Mouse (Mus musculus): Measurements from ENCODE around the gene Eif2s1.

DNA sequence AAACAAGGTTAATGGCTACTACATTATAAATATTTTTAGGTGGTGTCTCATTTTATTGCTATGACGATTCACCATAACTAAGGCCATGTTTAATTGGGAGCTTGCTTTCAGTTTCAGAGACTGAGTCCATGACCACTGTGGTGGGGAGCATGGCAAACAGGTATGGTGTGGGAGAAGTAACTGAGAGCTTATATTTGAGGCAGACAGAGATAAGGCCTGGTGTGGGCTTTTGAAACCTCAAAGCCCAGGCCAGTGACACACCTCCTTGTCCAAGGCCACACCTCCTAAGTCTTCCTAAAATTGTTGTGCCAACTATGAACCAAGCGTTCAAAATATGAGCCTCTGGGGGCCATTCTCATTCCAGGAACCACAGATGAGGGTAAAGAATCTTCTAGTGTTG lies 27.1 kb upstream of the Eif2s1 start:
- TF ChIP-seq CTCF (IDR thresholded peaks at IDR 0.05; ENCODE audit: low read depth) (no peak), EP300 (IDR thresholded peaks at IDR 0.05; ENCODE audit: low read depth) (no peak)
